Mouse (Mus musculus) lung, adult 2 months (tissue): Measurements from ENCODE around the gene Cox7a2l.

Experiments used
- CTCF ChIP-seq: fragments of 200-500 bp; IDR thresholded peaks from 2 replicates; pipeline ENCODE4 v1.5.1; 2011; ENCODE audit warnings: mild to moderate bottlenecking, low read length, control low read depth; ENCODE audit not compliant: insufficient read depth
- POLR2A ChIP-seq: fragments of 200-500 bp; IDR thresholded peaks from 2 replicates; pipeline ENCODE4 v1.6.1; 2011; ENCODE audit warnings: low read depth, mild to moderate bottlenecking, control low read depth, low read length, borderline replicate concordance; ENCODE audit errors: extremely low read depth

GRCm38 (mm10) chr17:83548501-83549233, 31.5 kb upstream of the Cox7a2l start:
- TF ChIP-seq CTCF (0 out of 2 replicates have a peak, but pooled peaks have one; percentile 7), POLR2A (no peak)
